Mouse (Mus musculus) hindbrain, postnatal 0 days (tissue): Measurements from ENCODE around the gene Gm6377. TPM values are rescaled to one million over a fixed set of nuclear protein-coding genes. Genes with fewer than 3 reads are reported as not detected.

Experiments
- ATAC-seq: fragments of 200-750 bp; cut with Nextera tagmentation; 2 replicates; pipeline ENCODE4 v1.8.0; 2017; ENCODE audit warnings: mild to moderate bottlenecking, moderate TSS enrichment, moderate library complexity
- DNase-seq: peaks from one replicate; pipeline ENCODE4 v3.0.0-alpha.2; 2015; ENCODE audit warnings: low spot score
- H3K27ac ChIP-seq: fragments of 300-500 bp; sonication (generic); 2 replicates; pipeline ENCODE4 v1.5.1; 2014; ENCODE audit warnings: mild to moderate bottlenecking
- H3K27me3 ChIP-seq: fragments of 300-500 bp; sonication (generic); 2 replicates; pipeline ENCODE4 v1.6.1; 2014; ENCODE audit warnings: low read length, mixed read lengths; ENCODE audit not compliant: insufficient read depth
- H3K36me3 ChIP-seq: fragments of 300-500 bp; sonication (generic); 2 replicates; pipeline ENCODE4 v1.6.1; 2014; ENCODE audit warnings: low read length, mixed read lengths; ENCODE audit not compliant: insufficient read depth
- H3K4me1 ChIP-seq: fragments of 300-500 bp; sonication (generic); 2 replicates; pipeline ENCODE4 v1.6.1; 2014; ENCODE audit warnings: antibody characterized with exemption, low read length, mixed read lengths; ENCODE audit not compliant: insufficient read depth
- H3K4me2 ChIP-seq: fragments of 300-500 bp; sonication (generic); 2 replicates; pipeline ENCODE4 v1.6.1; 2014; ENCODE audit warnings: low read depth, mild to moderate bottlenecking, low read length, moderate library complexity, mixed read lengths
- H3K4me3 ChIP-seq: fragments of 300-500 bp; sonication (generic); 2 replicates; pipeline ENCODE4 v1.5.1; 2014; ENCODE audit warnings: low read length
- H3K9ac ChIP-seq: fragments of 300-500 bp; sonication (generic); replicated peaks from 2 replicates; pipeline ENCODE4 v1.6.1; 2014; ENCODE audit warnings: mild to moderate bottlenecking, low read length, moderate library complexity, mixed read lengths
- H3K9me3 ChIP-seq: fragments of 300-500 bp; sonication (generic); 2 replicates; pipeline ENCODE4 v1.6.1; 2016; ENCODE audit warnings: low read length, mixed read lengths
- CTCF ChIP-seq: IDR thresholded peaks from 2 replicates; pipeline ENCODE4 v1.5.1; 2016; ENCODE audit warnings: antibody characterized with exemption, control low read depth, low read depth
- WGBS: fragments of 180-500 bp; shearing (Covaris S2); extraction: QIAGEN DNeasy Blood & Tissue Kit; methylation state at CpG from one replicate; pipeline ENCODE4 v1.1.7; 2014; 5-methylcytosine and 5-hydroxymethylcytosine counted together
- polyA plus RNA-seq: library from polyadenylated mRNA; unstranded; fragments of >200 nt; fragmentation: Nextera tagmentation; extraction: Ambion mirVana; gene quantifications from 2 replicates; pipeline ENCODE4 v1.2.1, GENCODE M21; 2015
- total RNA-seq: library from RNA; depleted of rRNA; stranded (reverse); fragments of >200 nt; gene quantifications from 2 replicates; pipeline ENCODE4 v1.2.3, GENCODE M21; 2014; rRNA removed

The Gm6377 gene
- total RNA-seq (0.07 TPM in 1 of 2 replicates, not detected in the other), polyA plus RNA-seq (0.05 TPM in 1 of 2 replicates, not detected in the other)

- no peak for DNase-seq
- no peaks in the 10 kb centered on the region for H3K36me3 ChIP-seq
- no peaks in the 10 kb centered on the region for H3K9me3 ChIP-seq
- no peak within 1 kb of the TSS for H3K9ac ChIP-seq
- H3K27me3 ChIP-seq, result no peaks in the 10 kb centered on the region
- no peak within 1 kb of the TSS for H3K4me3 ChIP-seq
- ATAC-seq, result no peak
- no peak within 1 kb of the TSS for H3K4me2 ChIP-seq
- TF ChIP-seq CTCF, result no peak
- H3K4me1 ChIP-seq, result no peaks in the 10 kb centered on the region
- WGBS, result 77% methylated on average over 4 of the region's 4 CpGs
- H3K27ac ChIP-seq, result no peak within 1 kb of the TSS
Measured at GRCm38 (mm10) chrX:109196468-109196867, at the start of gene Gm6377. Gene Gm6377 (plus strand): TSS chrX:109196756.

- 84% methylated on average over 3 of the region's 3 CpGs for WGBS
- Histone ChIP-seq H3K9me3 (no peaks in the 10 kb centered on the region), H3K4me1 (no peaks in the 10 kb centered on the region), H3K4me3 (no peak overlapping the region), H3K4me2 (no peak overlapping the region), H3K27ac (no peak overlapping the region), H3K27me3 (no peaks in the 10 kb centered on the region), H3K36me3 (no peaks in the 10 kb centered on the region), H3K9ac (no peak overlapping the region)
- DNase-seq, result no peak
- TF ChIP-seq CTCF, result no peak
- no peak for ATAC-seq
Measured at GRCm38 (mm10) chrX:109147108-109147507, 49.4 kb upstream of the Gm6377 start.

DNA sequence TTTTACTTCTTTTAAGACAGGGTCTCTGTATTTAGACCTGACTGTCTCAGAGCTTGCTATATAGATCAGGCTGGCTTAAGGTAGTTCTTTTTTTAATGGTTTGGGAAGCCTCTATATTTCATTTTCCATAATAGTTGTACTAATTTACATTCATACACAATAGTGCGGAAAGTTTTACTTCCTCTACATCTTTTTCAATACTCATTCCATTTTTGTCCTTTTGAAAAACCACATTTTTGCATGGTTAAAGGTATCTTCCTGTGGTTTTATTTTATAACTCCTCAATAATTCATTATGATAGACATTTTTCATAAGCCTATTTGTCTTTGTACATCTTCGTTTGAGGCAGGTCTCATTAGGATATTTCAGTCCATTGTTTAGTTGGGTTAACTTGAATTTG, 45.3 kb upstream of the Gm6377 start:
- DNase-seq (no peak), ATAC-seq (no peak)
- H3K4me2 ChIP-seq, result no peak overlapping the region
- no peak overlapping the region for H3K27ac ChIP-seq
- H3K4me3 ChIP-seq, result no peak overlapping the region
- TF ChIP-seq CTCF, result no peak
- H3K27me3 ChIP-seq, result no peaks in the 10 kb centered on the region
- 87% methylated on average over 2 of the region's 2 CpGs for WGBS
- no peaks in the 10 kb centered on the region for H3K4me1 ChIP-seq
- no peak overlapping the region for H3K9ac ChIP-seq
- no peaks in the 10 kb centered on the region for H3K9me3 ChIP-seq
- H3K36me3 ChIP-seq, result no peaks in the 10 kb centered on the region

DNA sequence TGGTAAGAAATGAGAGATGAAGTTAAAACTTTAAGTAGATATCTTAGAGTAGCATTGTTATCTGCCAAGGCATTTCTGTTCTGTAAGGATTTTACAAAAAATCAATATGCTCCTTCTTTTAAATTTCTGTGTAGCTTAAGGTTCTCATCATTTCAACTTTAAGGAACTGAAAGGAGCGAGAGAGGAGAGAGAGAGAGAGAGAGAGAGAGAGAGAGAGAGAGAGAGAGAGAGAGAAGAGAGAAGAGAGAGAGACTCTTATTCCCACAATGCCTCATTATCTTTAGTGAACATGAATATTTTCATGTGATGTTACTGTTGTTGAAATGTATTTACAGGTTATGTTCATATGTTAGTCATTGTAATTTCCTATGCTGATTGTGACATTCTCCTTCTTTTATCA, 36.2 kb upstream of the Gm6377 start:
- no peak for TF ChIP-seq CTCF
- no peak overlapping the region for H3K27ac ChIP-seq
- ATAC-seq (no peak), DNase-seq (no peak)
- no peaks in the 10 kb centered on the region for H3K4me1 ChIP-seq
- H3K4me2 ChIP-seq, result no peak overlapping the region
- no peaks in the 10 kb centered on the region for H3K27me3 ChIP-seq
- no peak overlapping the region for H3K9ac ChIP-seq
- H3K9me3 ChIP-seq, result no peaks in the 10 kb centered on the region
- no peak overlapping the region for H3K4me3 ChIP-seq
- WGBS, result 91% methylated on average over 1 of the region's 1 CpGs
- H3K36me3 ChIP-seq, result no peaks in the 10 kb centered on the region

DNA sequence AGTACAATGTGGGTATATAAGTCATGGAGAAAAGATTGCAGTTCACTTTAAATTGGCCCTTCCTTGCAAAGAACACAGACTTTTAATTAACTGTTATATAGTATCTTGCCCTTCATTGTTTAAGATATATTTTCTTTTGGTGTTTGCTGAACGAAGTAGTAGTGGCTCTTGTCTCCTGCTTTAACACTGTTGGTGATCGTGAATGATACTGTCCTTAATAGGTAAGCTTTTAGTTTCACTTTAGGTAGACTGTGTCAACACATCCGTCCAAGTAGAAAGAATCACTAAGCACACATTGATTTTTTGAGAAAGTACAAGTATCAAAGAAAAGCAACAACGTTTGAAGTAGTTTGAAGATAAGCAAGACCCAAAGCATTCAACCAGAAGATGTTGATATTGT, 35.7 kb upstream of the Gm6377 start:
- H3K27me3 ChIP-seq, result no peaks in the 10 kb centered on the region
- no peak overlapping the region for H3K27ac ChIP-seq
- no peaks in the 10 kb centered on the region for H3K4me1 ChIP-seq
- WGBS, result 79% methylated on average over 4 of the region's 4 CpGs
- H3K4me3 ChIP-seq, result no peak overlapping the region
- DNase-seq (no peak), ATAC-seq (no peak)
- no peaks in the 10 kb centered on the region for H3K36me3 ChIP-seq
- no peak overlapping the region for H3K9ac ChIP-seq
- H3K4me2 ChIP-seq, result no peak overlapping the region
- no peak for TF ChIP-seq CTCF
- H3K9me3 ChIP-seq, result no peaks in the 10 kb centered on the region

- Histone ChIP-seq H3K27ac (no peak overlapping the region), H3K4me1 (no peaks in the 10 kb centered on the region), H3K4me2 (no peak overlapping the region), H3K4me3 (no peak overlapping the region), H3K36me3 (no peaks in the 10 kb centered on the region), H3K9me3 (no peaks in the 10 kb centered on the region), H3K9ac (no peak overlapping the region), H3K27me3 (no peaks in the 10 kb centered on the region)
- no peak for TF ChIP-seq CTCF
- 76% methylated on average over 2 of the region's 2 CpGs for WGBS
- ATAC-seq, result no peak
- no peak for DNase-seq
Measured at GRCm38 (mm10) chrX:109175038-109175437, 21.5 kb upstream of the Gm6377 start.

DNA sequence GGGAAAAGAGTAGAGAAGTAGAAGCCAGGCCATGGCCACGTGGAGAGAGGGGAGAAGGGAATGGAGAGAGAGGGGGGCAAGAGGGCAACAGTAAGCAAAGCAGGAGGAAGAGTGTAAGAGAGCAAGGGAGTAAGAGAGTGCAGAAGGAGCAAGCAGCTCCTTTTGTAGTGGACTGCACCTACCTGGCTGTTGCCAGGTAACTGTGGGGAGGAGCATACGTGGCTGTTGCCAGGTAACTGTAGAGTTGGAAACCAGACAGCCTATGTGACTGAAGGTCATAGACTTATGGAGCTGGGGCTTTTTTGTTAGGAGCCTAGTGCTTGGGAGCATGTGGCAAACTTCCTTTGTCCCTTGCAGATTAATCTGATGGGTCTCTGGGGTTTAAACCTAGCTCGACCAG, 21.1 kb upstream of the Gm6377 start:
- no peak for ATAC-seq
- WGBS, result 35% methylated on average over 3 of the region's 3 CpGs
- H3K36me3 ChIP-seq, result no peaks in the 10 kb centered on the region

More for the DNA sequence above, 21.1 kb upstream of the Gm6377 start:
- H3K27ac ChIP-seq, result no peak overlapping the region
- DNase-seq, result no peak
- no peaks in the 10 kb centered on the region for H3K4me1 ChIP-seq
- H3K4me2 ChIP-seq, result no peak overlapping the region
- H3K9ac ChIP-seq, result no peak overlapping the region
- no peak for TF ChIP-seq CTCF
- H3K9me3 ChIP-seq, result no peaks in the 10 kb centered on the region
- H3K27me3 ChIP-seq, result no peaks in the 10 kb centered on the region
- no peak overlapping the region for H3K4me3 ChIP-seq
